Mouse (Mus musculus) C2C12 (cell line): Measurements from ENCODE around the gene Olfr15. TPM values are rescaled to one million over a fixed set of nuclear protein-coding genes. Genes with fewer than 3 reads are reported as not detected.

Experiments
- H3K27me3 ChIP-seq: one replicate; pipeline ENCODE4 v1.6.1; 2011; ENCODE audit not compliant: control insufficient read depth, insufficient read depth, insufficient read length
- H3K36me3 ChIP-seq: one replicate; pipeline ENCODE4 v1.6.1; 2011; ENCODE audit not compliant: control insufficient read depth, insufficient read depth
- H3K4me3 ChIP-seq: one replicate; pipeline ENCODE4 v1.5.1; 2011; ENCODE audit warnings: mild to moderate bottlenecking, control low read depth; ENCODE audit not compliant: poor library complexity, insufficient read depth, severe bottlenecking
- H3K79me2 ChIP-seq: one replicate; pipeline ENCODE4 v1.6.1; 2011; ENCODE audit not compliant: control insufficient read depth, insufficient read depth
- H3K79me3 ChIP-seq: one replicate; pipeline ENCODE4 v1.6.1; 2011; ENCODE audit warnings: low read depth, control low read depth
- H3ac ChIP-seq: one replicate; pipeline ENCODE3; 2011; ENCODE audit warnings: low read depth; ENCODE audit not compliant: control insufficient read depth, insufficient read length
- CEBPB ChIP-seq: IDR thresholded peaks from one replicate; pipeline ENCODE4 v1.6.1; 2011; ENCODE audit warnings: low read depth, mild to moderate bottlenecking, control low read depth, moderate library complexity
- CTCF ChIP-seq: IDR thresholded peaks from one replicate; pipeline ENCODE4 v1.5.1; 2011; ENCODE audit not compliant: control insufficient read depth, insufficient read depth, insufficient read length
- FOSL1 ChIP-seq: IDR thresholded peaks from one replicate; pipeline ENCODE4 v1.8.0; 2011; ENCODE audit warnings: mild to moderate bottlenecking, low read length; ENCODE audit not compliant: poor library complexity, insufficient read depth, severe bottlenecking
- MAX ChIP-seq: IDR thresholded peaks from one replicate; pipeline ENCODE4 v1.6.1; 2011; ENCODE audit warnings: mild to moderate bottlenecking, control low read depth
- MYOD1 ChIP-seq: IDR thresholded peaks from one replicate; pipeline ENCODE4 v1.6.1; 2011; ENCODE audit warnings: low read depth; ENCODE audit not compliant: control insufficient read depth, insufficient read length
- MYOG ChIP-seq: IDR thresholded peaks from one replicate; pipeline ENCODE4 v1.6.1; 2011; ENCODE audit not compliant: control insufficient read depth, insufficient read length; ENCODE audit errors: extremely low read depth
- USF1 ChIP-seq: IDR thresholded peaks from one replicate; pipeline ENCODE4 v1.6.1; 2011; ENCODE audit warnings: low read depth, mild to moderate bottlenecking, control low read depth, moderate library complexity
- polyA plus RNA-seq: library from polyadenylated mRNA; unstranded; fragments of >200 nt; fragmentation: generic; extraction: Trizol; gene quantifications from one replicate; pipeline ENCODE4 v1.2.1, GENCODE M21; 2012; ENCODE audit warnings: missing spikeins

Olfr15 gene
- polyA plus RNA-seq, 1 experiment: not detected

- Histone ChIP-seq H3K27me3 (no peaks in the 10 kb centered on the region), H3K79me3 (no peaks in the 10 kb centered on the region), H3ac (no peak overlapping the region), H3K4me3 (no peak overlapping the region), H3K79me2 (no peaks in the 10 kb centered on the region), H3K36me3 (no peaks in the 10 kb centered on the region)
- TF ChIP-seq CEBPB (no peak), CTCF (no peak), MAX (no peak), MYOG (no peak), MYOD1 (no peak), USF1 (no peak), FOSL1 (no peak)
Observed at GRCm38 (mm10) chr16:3855776-3856175, 25.1 kb downstream of the Olfr15 start.

- no peak overlapping the region for H3K4me3 ChIP-seq
- peaks cover 22% of the 10 kb centered on the region for H3K36me3 ChIP-seq
- H3K79me3 ChIP-seq: no peaks in the 10 kb centered on the region
- no peak overlapping the region for H3ac ChIP-seq
- H3K79me2 ChIP-seq: no peaks in the 10 kb centered on the region
- no peak for TF ChIP-seq CEBPB
- no peak for TF ChIP-seq MYOD1
- no peak for TF ChIP-seq FOSL1
- no peak for TF ChIP-seq MAX
- TF ChIP-seq MYOG: no peak
- no peak for TF ChIP-seq USF1
- TF ChIP-seq CTCF: no peak
- no peaks in the 10 kb centered on the region for H3K27me3 ChIP-seq
Observed at GRCm38 (mm10) chr16:3859254-3859653, 28.6 kb downstream of the Olfr15 start.

GRCm38 (mm10) chr16:3871815-3872214 is 41.1 kb downstream of the Olfr15 start:
- H3K27me3 ChIP-seq: no peaks in the 10 kb centered on the region
- no peak for TF ChIP-seq CEBPB
- TF ChIP-seq MYOD1: no peak
- no peak for TF ChIP-seq FOSL1
- TF ChIP-seq USF1: no peak
- no peak for TF ChIP-seq CTCF
- TF ChIP-seq MYOG: no peak
- TF ChIP-seq MAX: no peak
- no peaks in the 10 kb centered on the region for H3K79me3 ChIP-seq
- H3K4me3 ChIP-seq: no peak overlapping the region
- H3ac ChIP-seq: peak overlapping the region; percentile 48
- H3K79me2 ChIP-seq: no peaks in the 10 kb centered on the region
- H3K36me3 ChIP-seq: peaks cover 13% of the 10 kb centered on the region

GRCm38 (mm10) chr16:3872216-3873047 is 41.8 kb downstream of the Olfr15 start, which contains the start of gene Naa60:
Gene Naa60, plus strand, starts transcription at chr16:3872375.
- Histone ChIP-seq H3K27me3 (no peaks in the 10 kb centered on the region), H3ac (peak within 1 kb of the TSS; percentile 48), H3K79me3 (no peaks in the 10 kb centered on the region), H3K79me2 (no peaks in the 10 kb centered on the region), H3K4me3 (no peak within 1 kb of the TSS), H3K36me3 (peaks cover 14% of the 10 kb centered on the region)
- TF ChIP-seq CTCF: no peak
- TF ChIP-seq MAX: no peak
- no peak for TF ChIP-seq MYOG
- no peak for TF ChIP-seq USF1
- TF ChIP-seq FOSL1: no peak
- no peak for TF ChIP-seq MYOD1
- TF ChIP-seq CEBPB: no peak

GRCm38 (mm10) chr16:3876346-3876745 is 45.7 kb downstream of the Olfr15 start:
- Histone ChIP-seq H3K27me3 (no peaks in the 10 kb centered on the region), H3K79me3 (no peaks in the 10 kb centered on the region), H3K4me3 (no peak overlapping the region), H3K79me2 (peaks cover 12% of the 10 kb centered on the region), H3K36me3 (peaks cover 21% of the 10 kb centered on the region), H3ac (no peak overlapping the region)
- TF ChIP-seq MYOD1 (no peak), MYOG (no peak), CTCF (no peak), CEBPB (no peak), FOSL1 (no peak)
